Comparison of ENCODE assay signal across 8 mouse cellular contexts in genomic region chr10:5309961-5310713, GRCm38 (mm10).
DNase-seq lines count a peak whose midpoint lies in the region; ATAC-seq and TF ChIP-seq lines count a peak whose summit lies in the region.

No protein-coding gene starts in this region.

- no peak for DNase-seq in lung, adult 2 months
- no peak for DNase-seq in limb, embryonic 10.5 days (ENCODE audit: low spot score)
- DNase-seq in retina, embryonic 14.5 days (ENCODE audit: low spot score): peak; percentile 32
- no peak for DNase-seq in spleen, postnatal 4 days (ENCODE audit: low spot score in 2 of 2)
- no peak for DNase-seq in kidney, postnatal 10 days

- TF ChIP-seq POLR2A in lung, adult 2 months (IDR thresholded peaks at IDR 0.05; ENCODE audit: borderline replicate concordance, extremely low read depth, low read depth, low read length): no peak

- no peak overlapping the region for H3K4me2 ChIP-seq in lung, embryonic 15.5 days
- H3K4me2 ChIP-seq in embryonic facial prominence, embryonic 15.5 days (replicated peaks): peak overlapping the region; percentile 35
- no peak overlapping the region for H3K4me2 ChIP-seq in kidney, embryonic 15.5 days

- H3K27ac ChIP-seq in lung, embryonic 15.5 days: peak overlapping the region; percentile 71
- H3K27ac ChIP-seq in embryonic facial prominence, embryonic 15.5 days (replicated peaks): peak overlapping the region; percentile 87
- peak overlapping the region; percentile 14; the same call in 1 of the 2 replicates for H3K27ac ChIP-seq in limb, embryonic 10.5 days
- H3K27ac ChIP-seq in kidney, embryonic 15.5 days: no peak overlapping the region

- no peaks in the 10 kb centered on the region for H3K36me3 ChIP-seq in lung, embryonic 15.5 days
- no peaks in the 10 kb centered on the region for H3K36me3 ChIP-seq in embryonic facial prominence, embryonic 15.5 days
- no peaks in the 10 kb centered on the region for H3K36me3 ChIP-seq in limb, embryonic 10.5 days
- H3K36me3 ChIP-seq in kidney, embryonic 15.5 days: no peaks in the 10 kb centered on the region

- no peak overlapping the region for H3K9ac ChIP-seq in lung, embryonic 15.5 days
- no peak overlapping the region for H3K9ac ChIP-seq in embryonic facial prominence, embryonic 15.5 days
- no peak overlapping the region for H3K9ac ChIP-seq in kidney, embryonic 15.5 days

- no peaks in the 10 kb centered on the region for H3K9me3 ChIP-seq in lung, embryonic 15.5 days
- H3K9me3 ChIP-seq in embryonic facial prominence, embryonic 15.5 days (replicated peaks): no peaks in the 10 kb centered on the region
- no peaks in the 10 kb centered on the region for H3K9me3 ChIP-seq in limb, embryonic 10.5 days (replicated peaks)
- H3K9me3 ChIP-seq in kidney, embryonic 15.5 days (replicated peaks): no peaks in the 10 kb centered on the region

- H3K27me3 ChIP-seq in lung, embryonic 15.5 days: no peaks in the 10 kb centered on the region
- no peaks in the 10 kb centered on the region for H3K27me3 ChIP-seq in embryonic facial prominence, embryonic 15.5 days
- no peaks in the 10 kb centered on the region for H3K27me3 ChIP-seq in limb, embryonic 10.5 days (ENCODE audit: low read depth, poor library complexity, severe bottlenecking)
- no peaks in the 10 kb centered on the region for H3K27me3 ChIP-seq in kidney, embryonic 15.5 days

- peak; percentile 90 for ATAC-seq in lung, embryonic 15.5 days (ENCODE audit: borderline replicate concordance, extremely low read depth, low FRiP score, low TSS enrichment)
- peak; percentile 85 for ATAC-seq in embryonic facial prominence, embryonic 15.5 days (ENCODE audit: insufficient number of reproducible peaks, low FRiP score, low TSS enrichment, low read depth)
- no peak for ATAC-seq in kidney, embryonic 15.5 days (replicated peaks; ENCODE audit: low FRiP score)

- TF ChIP-seq CTCF in lung, adult 2 months (IDR thresholded peaks at IDR 0.05; ENCODE audit: insufficient read depth, low read length): no peak

- 20% methylated on average over 4 of the region's 4 CpGs for WGBS in lung, embryonic 15.5 days
- 43% methylated on average over 4 of the region's 4 CpGs for WGBS in lung, adult 2 months
- WGBS in embryonic facial prominence, embryonic 15.5 days: 11% methylated on average over 4 of the region's 4 CpGs
- 27% methylated on average over 4 of the region's 4 CpGs for WGBS in limb, embryonic 10.5 days
- 41% methylated on average over 4 of the region's 4 CpGs for WGBS in kidney, embryonic 15.5 days

- H3K4me1 ChIP-seq in lung, embryonic 15.5 days: peaks cover 8% of the 10 kb centered on the region
- H3K4me1 ChIP-seq in lung, adult 2 months (ENCODE audit: control insufficient read depth, insufficient read depth, low read length): no peaks in the 10 kb centered on the region
- peaks cover 17% of the 10 kb centered on the region for H3K4me1 ChIP-seq in embryonic facial prominence, embryonic 15.5 days
- peaks cover 8% of the 10 kb centered on the region for H3K4me1 ChIP-seq in limb, embryonic 10.5 days
- H3K4me1 ChIP-seq in kidney, embryonic 15.5 days: no peaks in the 10 kb centered on the region

- no peak overlapping the region for H3K4me3 ChIP-seq in lung, embryonic 15.5 days
- H3K4me3 ChIP-seq in lung, adult 2 months (replicated peaks; ENCODE audit: extremely low read depth, low read depth, low read length): no peak overlapping the region
- H3K4me3 ChIP-seq in embryonic facial prominence, embryonic 15.5 days (replicated peaks): no peak overlapping the region
- no peak overlapping the region for H3K4me3 ChIP-seq in limb, embryonic 10.5 days
- H3K4me3 ChIP-seq in kidney, embryonic 15.5 days (replicated peaks): no peak overlapping the region
